Mouse (Mus musculus): Measurements from ENCODE around the gene Adgrb3. TPM values are rescaled to one million over a fixed set of nuclear protein-coding genes. Genes with fewer than 3 reads are reported as not detected.

Adgrb3 gene
- not detected for total RNA-seq (2021)
- long read RNA-seq, experiment 1 = 0 reads
- long read RNA-seq, experiment 2 = 0 reads

GRCm38 (mm10) chr1:25828971-25829920, at the start of gene Adgrb3:
TSS of gene Adgrb3 (minus strand) at chr1:25829707.
- TF ChIP-seq CTCF (IDR thresholded peaks at IDR 0.05) = no peak
- Histone ChIP-seq H3K27ac (peak within 1 kb of the TSS; percentile 58), H3K4me3 (peak within 1 kb of the TSS; percentile 71)
- intact Hi-C loops (cut with DNase I) = no loop called here
- DNase-seq = no peak

- no peak overlapping the region for H3K27ac ChIP-seq
- no peak overlapping the region for H3K4me3 ChIP-seq
- intact Hi-C loops (cut with DNase I) = no loop called here
- no peak for DNase-seq
- TF ChIP-seq CTCF (IDR thresholded peaks at IDR 0.05) = no peak
These were observed 48.0 kb upstream of the Adgrb3 start for GRCm38 (mm10) chr1:25877526-25877925.

GRCm38 (mm10) chr1:25857473-25857872, 28.0 kb upstream of the Adgrb3 start:
- DNase-seq = no peak
- TF ChIP-seq CTCF (IDR thresholded peaks at IDR 0.05) = no peak
- intact Hi-C loops (cut with DNase I) = no loop called here
- Histone ChIP-seq H3K27ac (no peak overlapping the region), H3K4me3 (no peak overlapping the region)

- intact Hi-C loops (cut with DNase I) = no loop called here
- Histone ChIP-seq H3K4me3 (no peak overlapping the region), H3K27ac (no peak overlapping the region)
- DNase-seq = no peak
- no peak for TF ChIP-seq CTCF (IDR thresholded peaks at IDR 0.05)
These were observed 25.0 kb upstream of the Adgrb3 start for GRCm38 (mm10) chr1:25854451-25854978.

GRCm38 (mm10) chr1:25832260-25832659, 2.8 kb upstream of the Adgrb3 start:
- DNase-seq = no peak
- TF ChIP-seq CTCF (IDR thresholded peaks at IDR 0.05) = no peak
- intact Hi-C loops (cut with DNase I) = no loop called here
- Histone ChIP-seq H3K4me3 (no peak overlapping the region), H3K27ac (peak overlapping the region; percentile 28; the same call in 1 of the 2 replicates)

- no peak for DNase-seq
- no peak overlapping the region; the same call in 1 of the 2 replicates for H3K27ac ChIP-seq
- H3K4me3 ChIP-seq = peak overlapping the region; percentile 7; the same call in 1 of the 2 replicates
- no peak for TF ChIP-seq CTCF (IDR thresholded peaks at IDR 0.05)
- intact Hi-C loops (cut with DNase I) = no loop called here
These were observed 2.0 kb upstream of the Adgrb3 start for GRCm38 (mm10) chr1:25831521-25831900.

GRCm38 (mm10) chr1:25830757-25831520, 1.4 kb upstream of the Adgrb3 start:
- intact Hi-C loops (cut with DNase I) = no loop called here

GRCm38 (mm10) chr1:25829921-25830751, 629 bp upstream of the Adgrb3 start:
- intact Hi-C loops (cut with DNase I) = no loop called here
- DNase-seq = peak; percentile 46
- Histone ChIP-seq H3K27ac (peak overlapping the region; percentile 58), H3K4me3 (peak overlapping the region; percentile 71)
- no peak for TF ChIP-seq CTCF (IDR thresholded peaks at IDR 0.05)

More at GRCm38 (mm10) chr1:25830757-25831520, 1.4 kb upstream of the Adgrb3 start:
- peak overlapping the region; percentile 71 for H3K4me3 ChIP-seq
- TF ChIP-seq CTCF (IDR thresholded peaks at IDR 0.05) = no peak
- H3K27ac ChIP-seq = peak overlapping the region; percentile 58
- no peak for DNase-seq

GRCm38 (mm10) chr1:25828071-25828755, 1.3 kb downstream of the Adgrb3 start:
- no peak for DNase-seq
- Histone ChIP-seq H3K4me3 (no peak overlapping the region), H3K27ac (no peak overlapping the region)
- no peak for TF ChIP-seq CTCF (IDR thresholded peaks at IDR 0.05)
- intact Hi-C loops (cut with DNase I) = no loop called here

GRCm38 (mm10) chr1:25827436-25827835, 2.1 kb downstream of the Adgrb3 start:
- intact Hi-C loops (cut with DNase I) = no loop called here
- TF ChIP-seq CTCF (IDR thresholded peaks at IDR 0.05) = no peak
- DNase-seq = no peak
- no peak overlapping the region for H3K27ac ChIP-seq
- no peak overlapping the region for H3K4me3 ChIP-seq

GRCm38 (mm10) chr1:25826771-25827170, 2.7 kb downstream of the Adgrb3 start:
- TF ChIP-seq CTCF (IDR thresholded peaks at IDR 0.05) = peak; percentile 54
- no peak for DNase-seq
- intact Hi-C loops (cut with DNase I) = no loop called here
- no peak overlapping the region for H3K4me3 ChIP-seq
- no peak overlapping the region for H3K27ac ChIP-seq
